Mouse (Mus musculus): ENCODE measurements around the gene Tmf1.
A peak's percentile ranks its signal among the peaks of the same experiment; 100 is the strongest.

Tmf1 gene

DNA sequence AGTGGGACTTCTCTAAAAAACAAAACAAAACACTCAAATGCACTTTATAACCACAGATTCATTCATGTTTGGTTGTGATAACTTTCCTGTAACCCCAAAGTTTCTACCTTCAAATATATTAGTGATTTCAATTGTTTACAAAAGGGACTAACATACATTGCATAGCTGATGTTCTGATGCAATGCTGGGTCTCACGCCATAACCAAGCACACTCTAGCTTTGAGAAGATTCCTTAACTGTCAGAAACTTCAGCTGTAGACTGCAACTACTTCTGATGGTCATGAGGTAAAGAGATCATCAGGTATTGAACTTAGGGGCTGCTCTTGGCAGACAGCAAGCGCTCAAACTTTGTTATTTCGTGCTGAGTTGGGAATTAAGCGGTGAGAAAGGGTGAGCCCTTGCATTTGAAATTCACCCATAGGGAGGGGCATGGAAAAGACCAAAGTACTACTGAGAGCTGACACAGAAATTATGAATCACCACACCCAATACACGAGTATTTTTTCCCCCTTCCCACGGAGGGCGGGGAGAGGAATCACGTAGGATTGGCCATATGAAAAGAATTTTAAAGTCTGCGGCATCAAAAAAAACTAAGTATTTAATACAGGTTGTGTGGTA, 25.4 kb upstream of the Tmf1 start:
- DNase-seq (ENCODE audit: low spot score in 2 of 2), result no peak

DNA sequence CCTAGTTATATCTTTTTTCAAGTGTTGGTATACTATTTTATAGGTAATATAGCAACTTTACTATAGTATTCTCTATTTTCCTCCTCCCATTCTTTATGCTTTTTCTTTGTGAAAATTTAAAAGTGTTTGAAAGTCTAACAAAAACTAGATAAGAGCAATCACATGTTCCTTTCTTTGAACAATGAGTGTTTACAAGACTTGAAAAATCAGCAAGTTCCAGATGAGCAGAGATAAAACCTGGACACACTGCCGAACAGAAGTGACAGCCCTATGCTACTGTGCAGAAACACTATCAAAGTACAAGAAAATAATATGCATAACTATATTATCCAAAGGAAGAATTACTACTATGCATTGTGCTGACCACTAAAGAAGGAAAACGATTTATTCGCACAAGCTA, 23.6 kb upstream of the Tmf1 start:
- DNase-seq (ENCODE audit: low spot score in 2 of 2), result no peak

DNA sequence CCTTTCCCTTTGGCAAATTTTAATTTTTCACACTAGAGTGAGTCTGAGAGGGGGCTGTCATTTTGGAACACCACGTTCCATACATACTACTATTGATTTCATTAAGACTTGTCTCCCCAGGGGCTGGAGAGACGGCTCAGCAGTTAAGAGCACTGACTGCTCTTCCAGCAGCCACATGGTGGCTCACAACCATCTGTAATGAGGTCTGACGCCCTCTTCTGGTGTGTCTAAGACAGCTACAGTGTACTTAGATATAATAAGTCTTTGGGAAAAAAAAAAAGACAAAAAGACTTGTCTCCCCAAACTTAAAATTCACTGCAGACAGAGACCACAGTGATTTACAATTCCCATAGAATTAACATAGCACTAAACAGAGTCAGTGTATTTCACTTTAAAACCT, 21.5 kb upstream of the Tmf1 start:
- no peak for DNase-seq (ENCODE audit: low spot score in 2 of 2)

DNA sequence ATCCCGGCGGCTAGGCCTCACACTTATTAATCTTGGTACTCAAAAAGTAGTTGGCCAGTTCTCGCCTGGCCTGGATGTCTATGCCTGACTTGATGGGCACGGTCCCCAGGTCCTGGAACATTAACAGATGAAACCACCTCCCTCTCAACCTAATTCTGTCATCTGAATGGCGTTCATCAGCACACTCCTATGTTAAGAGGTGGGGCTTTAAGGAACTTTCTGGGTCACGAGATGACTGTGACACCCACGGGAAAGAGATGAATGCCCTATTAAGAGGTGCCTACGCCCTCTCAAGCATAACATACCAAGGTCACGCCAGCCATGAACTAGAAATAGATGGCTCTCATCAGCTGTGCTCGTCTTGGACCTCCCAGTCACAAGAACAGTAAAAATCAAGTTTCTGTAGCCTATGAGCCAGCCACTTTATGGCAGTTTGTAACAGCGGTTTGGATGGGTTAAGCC, 476 bp upstream of the Tmf1 start:
- no peak for DNase-seq (ENCODE audit: low spot score in 2 of 2)

DNA sequence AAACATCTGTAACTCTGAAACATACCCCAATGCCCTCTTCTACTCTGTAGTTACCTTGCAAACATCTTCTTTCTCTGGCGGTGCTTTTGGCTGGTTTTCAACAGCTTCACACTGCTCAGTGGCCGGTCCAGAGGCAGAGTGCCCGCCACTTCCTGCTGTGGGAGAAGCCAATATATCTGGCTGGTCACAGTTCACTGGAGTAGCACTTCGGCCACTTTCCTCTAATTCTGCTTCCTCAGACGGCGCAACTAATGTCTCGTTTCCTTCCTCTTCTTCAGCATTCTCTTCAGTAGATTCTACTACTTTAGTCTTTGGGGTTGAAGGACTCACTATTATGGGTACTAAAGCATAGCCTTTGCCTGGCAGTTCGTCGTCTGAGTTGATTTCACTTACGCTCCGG, 3.2 kb downstream of the Tmf1 start:
- no peak for DNase-seq (ENCODE audit: low spot score in 2 of 2)

DNA sequence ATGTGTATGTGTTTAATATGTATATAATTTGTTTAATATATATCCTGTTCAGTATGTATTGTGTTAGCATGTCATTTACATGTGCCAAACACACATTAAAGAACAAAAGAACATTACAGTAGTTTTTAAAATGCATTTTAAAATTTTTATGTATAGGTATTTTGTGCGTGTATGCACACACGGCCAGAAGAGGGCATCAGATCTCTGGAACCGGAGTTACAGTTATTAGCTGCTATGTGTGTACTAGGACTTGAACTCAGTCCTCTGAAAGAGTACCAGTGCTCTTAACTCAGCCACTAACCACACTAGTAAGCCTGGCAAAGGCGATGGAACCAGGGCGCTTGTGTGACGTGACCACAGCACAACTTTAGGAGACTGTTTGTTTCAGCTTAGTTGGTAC, 28.8 kb downstream of the Tmf1 start:
- no peak for DNase-seq (ENCODE audit: low spot score in 2 of 2)

DNA sequence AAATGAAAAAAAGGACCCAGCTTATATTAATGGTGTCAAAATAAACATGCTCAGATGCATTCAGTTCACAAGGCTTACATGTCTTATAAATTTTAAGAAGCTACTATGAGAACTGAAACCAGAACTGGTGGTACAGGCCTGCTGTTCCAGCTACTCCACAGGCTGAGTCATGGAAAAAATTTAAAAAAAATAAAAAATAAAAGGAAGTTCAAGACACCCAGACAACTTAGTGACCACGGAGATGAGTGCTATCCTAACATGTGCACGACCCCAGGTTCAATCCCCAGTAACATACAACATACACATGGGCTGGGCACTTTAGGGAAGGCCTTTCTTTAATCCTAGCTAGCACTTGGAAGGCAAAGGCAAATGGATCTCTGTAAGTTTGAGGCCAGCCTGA, 29.2 kb downstream of the Tmf1 start:
- no peak for DNase-seq (ENCODE audit: low spot score in 2 of 2)

DNA sequence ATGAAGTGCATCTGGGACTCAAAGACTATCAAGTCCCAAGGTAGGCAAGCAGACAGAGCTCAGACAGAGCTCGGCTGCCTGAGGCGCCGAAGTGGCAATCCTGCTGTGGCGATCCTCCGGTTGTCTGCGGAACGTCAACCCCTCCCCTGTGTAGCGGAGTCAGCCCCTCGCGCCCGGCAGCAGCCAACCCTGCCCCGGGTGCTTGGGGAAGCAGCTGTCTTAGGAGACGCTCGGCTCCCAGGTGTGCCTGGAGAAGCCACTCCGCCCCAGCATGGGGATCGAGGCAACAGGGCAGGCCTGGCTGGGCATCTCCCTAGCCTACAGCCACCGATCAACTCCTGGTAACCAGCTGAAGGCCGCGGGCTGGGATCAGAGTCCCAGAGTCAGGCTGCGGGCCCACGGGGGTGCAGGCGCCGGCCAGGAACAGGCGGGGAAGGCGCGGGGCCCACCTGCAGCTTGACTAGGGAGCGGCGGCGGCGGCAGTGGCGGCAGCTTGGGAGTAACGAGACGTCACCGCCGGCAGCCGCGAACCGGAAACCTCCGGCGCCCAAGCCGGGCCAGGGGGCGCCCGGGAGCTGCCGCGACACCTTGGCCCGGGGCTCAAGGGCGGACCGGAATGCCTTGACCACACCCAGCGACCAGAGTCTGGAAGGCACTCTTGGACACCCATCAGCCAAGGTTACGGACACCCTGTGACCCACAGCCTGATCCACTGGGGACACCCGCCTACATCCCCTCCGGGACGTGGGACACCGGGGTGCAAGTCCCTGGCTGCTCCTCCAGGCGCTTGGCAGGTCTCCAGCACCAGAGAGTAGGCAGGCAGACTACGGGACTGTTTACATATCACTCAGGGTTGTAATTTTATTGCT, 30.3 kb downstream of the Tmf1 start, which contains the start of gene Eogt:
Gene Eogt (minus strand): TSS at position 800 of the 869 bp plus-strand sequence.
- DNase-seq (ENCODE audit: low spot score in 2 of 2), result peak; percentile 84 to 86

DNA sequence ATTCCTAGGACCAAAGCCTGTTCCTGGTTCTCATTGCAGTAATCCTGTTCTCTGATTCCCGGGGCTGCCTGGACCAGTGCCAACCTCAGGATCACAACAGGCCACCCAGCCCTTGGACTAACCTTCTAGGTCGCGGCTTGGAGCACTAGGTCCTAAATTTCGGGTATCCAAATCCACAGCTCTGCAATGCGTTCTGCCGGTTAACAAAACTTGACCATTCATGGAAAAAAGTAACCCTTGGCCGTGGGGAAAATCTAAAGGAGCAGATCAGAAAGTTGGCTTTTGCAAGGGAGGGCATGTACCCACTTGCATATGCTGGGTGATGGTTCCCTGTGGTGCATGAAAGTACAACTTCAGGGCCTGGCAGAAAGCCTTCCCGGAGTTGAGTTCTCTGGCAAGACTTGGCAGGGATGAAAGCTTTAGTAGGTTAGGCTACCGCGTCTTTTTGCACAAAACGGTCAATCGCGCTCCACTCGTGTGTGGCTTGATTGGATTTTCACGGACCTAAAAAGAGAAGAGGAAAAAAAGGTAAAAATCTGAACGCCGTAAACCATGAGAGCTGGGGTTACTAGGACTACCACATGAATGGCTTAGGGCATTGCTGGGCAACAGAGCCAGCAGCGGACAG, 31.1 kb downstream of the Tmf1 start:
- peak; percentile 29 to 32 for DNase-seq (ENCODE audit: low spot score in 2 of 2)

DNA sequence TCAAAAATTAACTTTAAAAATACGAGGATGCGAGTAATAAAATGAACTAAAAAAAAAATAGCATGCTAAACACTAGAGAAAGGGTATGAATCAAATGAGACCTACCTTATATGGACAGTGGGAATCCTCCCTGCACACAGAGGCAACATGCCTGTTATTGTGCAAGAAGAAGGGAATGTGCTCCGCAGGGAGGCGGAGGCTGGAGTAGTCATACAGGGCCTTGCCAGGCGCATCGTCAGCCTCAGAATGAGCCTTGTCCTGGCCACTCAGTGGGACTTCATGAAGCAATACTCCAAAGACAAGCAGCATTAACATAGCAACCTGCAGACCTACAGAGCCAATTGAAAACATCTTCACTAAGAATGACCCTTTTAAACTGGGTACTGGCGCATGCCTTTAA, 33.8 kb downstream of the Tmf1 start:
- DNase-seq (ENCODE audit: low spot score in 2 of 2), result peak; percentile 73 to 75

DNA sequence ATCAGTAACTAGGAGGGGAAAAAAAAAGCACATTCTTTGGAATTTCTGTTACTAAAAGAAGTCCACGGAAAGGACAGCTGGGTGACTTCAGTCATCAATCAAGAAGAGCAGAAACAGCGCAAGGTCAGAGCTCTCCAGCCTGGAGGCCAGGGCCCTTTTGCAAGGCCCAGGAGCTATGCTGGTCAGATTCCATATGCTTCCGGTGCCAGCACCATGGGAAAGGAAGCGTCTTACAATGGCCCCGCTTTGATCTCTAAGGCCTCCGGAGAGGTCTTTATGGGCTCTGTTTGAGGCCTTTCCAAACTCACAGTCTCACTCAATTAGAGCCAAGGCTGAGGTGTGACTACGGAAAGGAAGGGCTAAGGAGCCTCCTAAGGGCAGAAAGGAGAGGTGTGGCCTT, 34.6 kb downstream of the Tmf1 start:
- peak; percentile 25 to 47 for DNase-seq (ENCODE audit: low spot score in 2 of 2)

DNA sequence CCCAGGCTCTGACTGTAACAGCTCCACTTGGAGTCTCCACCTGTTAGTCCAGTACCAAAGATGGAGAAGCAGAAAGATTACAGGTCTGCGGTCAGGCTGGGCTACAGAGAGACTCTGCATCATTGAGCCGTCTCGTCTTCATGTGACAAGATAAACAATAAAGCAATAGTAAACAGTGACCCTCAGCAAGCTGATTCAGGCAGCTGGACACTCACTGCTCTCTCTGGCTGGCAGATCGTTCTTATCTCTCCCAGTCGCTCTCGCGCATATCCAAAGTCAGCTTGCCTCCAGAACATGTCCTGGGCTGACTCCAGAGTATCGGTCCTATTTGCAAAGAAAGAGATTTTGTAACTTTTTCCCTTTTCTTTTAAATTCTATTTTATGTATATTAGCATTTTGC, 36.3 kb downstream of the Tmf1 start:
- DNase-seq (ENCODE audit: low spot score in 2 of 2), result no peak

DNA sequence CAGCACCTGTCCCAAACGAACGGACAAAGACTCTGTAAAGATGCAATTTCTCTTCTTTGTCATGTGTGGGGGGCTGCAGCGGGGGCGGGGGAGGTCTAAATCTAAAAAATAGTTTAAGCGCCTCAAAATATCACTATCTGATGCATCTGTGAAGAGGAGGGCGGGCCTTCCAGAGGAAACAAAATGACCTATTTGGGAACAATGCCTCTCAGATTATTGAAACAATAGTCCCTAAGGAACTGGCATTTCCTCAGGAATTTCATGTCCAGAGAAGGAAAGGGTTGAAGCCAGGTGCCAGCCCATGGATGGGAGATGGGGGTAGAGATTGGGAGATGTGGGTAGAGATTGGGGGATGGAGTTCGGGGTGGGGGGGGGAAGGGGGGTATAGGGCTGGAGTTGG, 37.1 kb downstream of the Tmf1 start:
- DNase-seq (ENCODE audit: low spot score in 2 of 2), result no peak

DNA sequence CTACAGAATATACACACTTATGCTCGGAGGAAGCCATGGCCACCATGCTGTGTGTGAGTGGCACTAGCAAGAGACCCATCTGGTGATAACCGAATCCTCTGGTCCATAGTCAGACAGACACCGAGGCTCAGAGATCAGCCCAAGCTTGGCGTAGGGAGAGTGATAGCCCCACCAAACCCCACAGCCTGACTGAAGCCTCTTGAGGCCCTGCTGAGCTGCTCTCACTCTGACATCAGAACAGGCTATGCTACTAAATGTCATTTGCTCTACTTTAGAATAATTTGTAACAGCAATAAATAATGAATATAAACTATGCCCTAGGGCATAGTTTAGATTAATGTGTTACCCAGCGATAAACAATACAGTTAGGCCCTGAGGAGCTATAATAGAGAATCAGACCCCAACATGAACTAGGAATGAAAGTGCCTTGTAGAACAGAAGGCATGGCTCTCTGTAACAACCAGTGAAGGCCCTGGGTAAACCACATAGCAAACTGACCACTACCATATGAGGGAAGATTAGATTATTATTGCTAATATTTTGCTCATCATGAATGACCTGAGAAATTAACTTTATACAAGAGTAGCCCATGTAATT, 46.1 kb downstream of the Tmf1 start:
- DNase-seq (ENCODE audit: low spot score in 2 of 2), result no peak

DNA sequence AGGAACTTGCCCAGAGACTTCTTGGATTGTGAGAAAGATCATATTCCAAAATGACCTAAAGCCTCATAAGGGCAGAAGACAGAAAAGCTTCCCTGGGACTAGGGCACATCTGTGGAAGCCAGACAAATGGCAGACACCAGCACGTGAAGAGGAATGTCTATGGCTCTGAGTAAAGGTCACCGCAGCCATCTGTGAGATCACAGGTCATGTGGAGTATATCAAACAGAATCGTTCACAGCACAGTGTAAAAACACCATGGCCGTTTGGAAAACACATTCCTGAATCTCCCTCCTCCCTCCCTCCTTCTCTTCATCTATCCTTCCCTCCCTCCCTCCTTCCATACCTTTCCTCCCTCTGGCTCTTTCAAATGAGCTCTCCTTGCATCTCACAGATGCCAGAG, 47.1 kb downstream of the Tmf1 start:
- DNase-seq (ENCODE audit: low spot score in 2 of 2), result no peak

DNA sequence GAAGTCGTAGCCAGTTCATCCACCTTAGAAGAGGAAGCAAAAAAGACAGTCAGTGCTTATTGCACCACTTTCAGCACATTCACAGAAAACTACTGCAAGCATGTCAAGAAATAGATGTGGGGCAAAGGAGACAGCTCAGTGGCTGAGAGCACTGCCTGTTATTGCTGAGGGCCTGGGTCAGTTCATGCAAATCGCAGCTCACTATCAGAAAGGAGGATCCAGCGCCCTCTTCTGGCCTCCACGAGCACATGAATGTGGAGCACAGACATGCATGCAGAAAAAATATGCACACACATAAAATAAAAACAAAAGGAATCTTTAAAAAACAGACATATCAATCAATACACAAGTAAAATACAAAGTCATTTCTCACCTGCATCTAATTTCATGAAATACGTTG, 47.9 kb downstream of the Tmf1 start:
- DNase-seq (ENCODE audit: low spot score in 2 of 2), result no peak

DNA sequence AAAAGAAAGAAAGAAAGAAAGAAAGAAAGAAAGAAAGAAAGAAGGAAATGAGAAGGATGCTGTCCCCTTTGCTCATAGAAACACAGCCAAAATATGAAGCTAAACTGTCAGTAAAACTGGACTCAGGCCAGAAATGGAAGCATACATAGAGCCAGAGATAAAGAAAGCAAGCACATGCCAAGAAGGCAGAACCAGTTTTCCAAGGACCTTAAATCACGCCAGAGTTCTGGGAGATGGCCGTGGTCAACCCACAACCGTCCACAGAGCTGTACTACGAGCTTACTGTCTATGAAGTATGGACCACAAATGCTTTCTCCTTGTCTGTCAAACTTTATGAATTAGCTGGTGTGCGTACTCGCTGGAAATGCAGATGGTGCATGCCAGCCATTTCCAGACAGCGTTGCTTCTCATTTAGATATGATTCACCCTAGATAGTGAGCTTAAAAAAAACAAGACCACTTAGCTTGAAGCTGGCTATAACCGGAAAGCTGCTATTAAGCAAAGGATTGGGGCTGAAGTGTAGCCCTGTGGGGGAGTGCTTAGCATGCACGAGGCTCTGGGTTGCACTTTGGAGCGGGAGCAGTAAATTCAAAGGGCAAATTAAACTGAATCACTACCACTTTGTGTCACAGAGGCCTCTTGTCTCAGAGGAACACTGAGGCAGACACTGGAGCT, 54.4 kb downstream of the Tmf1 start:
- no peak for DNase-seq (ENCODE audit: low spot score in 2 of 2)

DNA sequence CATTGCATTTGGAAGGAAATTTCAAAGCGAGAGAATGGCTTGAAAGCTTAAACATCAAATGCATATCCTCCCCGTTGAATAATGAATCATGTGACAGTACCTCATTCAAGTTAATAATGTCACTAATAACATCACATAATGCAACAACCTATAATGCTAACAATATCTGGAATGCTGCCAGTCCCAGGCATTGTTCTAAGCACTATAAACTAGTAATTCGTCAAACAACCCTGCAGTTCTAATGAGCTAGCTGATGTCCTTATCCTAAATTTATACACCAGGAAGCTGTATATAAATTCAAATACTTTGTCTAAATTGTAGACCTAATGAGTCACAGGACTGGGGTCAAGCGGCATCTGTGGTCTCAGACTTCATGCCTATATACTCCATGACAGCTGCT, 58.0 kb downstream of the Tmf1 start:
- no peak for DNase-seq (ENCODE audit: low spot score in 2 of 2)

DNA sequence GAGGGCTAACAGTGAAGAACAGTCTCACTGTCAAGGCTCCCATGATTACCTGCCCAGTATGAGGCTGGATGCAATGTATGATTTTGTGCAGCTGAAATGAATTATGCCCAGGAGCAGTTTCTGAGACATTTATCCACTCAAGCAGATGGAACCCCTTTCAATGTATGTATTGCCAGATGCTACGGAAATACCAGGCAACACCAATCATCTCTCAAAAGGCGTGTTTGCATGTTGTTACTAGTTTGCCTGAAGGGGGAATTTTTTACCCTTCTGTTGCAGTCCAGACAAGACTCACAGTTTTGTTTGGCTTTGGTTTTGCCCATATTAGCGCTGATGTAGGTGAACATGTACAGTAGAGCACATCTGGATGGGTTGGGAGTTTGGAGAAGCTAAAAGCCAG, 60.6 kb downstream of the Tmf1 start:
- DNase-seq (ENCODE audit: low spot score in 2 of 2), result no peak

DNA sequence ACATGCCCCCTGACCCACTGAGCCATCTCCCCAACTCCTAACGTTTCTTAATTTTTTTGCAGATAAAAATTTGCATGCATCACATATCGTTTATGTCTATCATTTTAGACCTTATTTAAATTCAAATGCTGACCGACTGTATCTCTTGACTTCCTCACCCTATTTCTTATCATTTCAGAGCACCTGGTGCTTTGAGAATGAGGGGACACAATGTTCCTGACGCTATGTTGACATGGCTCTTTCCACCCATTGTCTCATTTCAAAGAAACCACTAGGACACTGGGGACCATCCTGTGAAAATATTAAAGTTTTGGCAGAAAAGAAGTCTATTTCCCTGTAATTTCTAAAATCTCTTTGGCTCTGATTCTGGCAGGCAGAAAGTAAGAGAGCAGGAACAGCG, 62.0 kb downstream of the Tmf1 start:
- no peak for DNase-seq (ENCODE audit: low spot score in 2 of 2)

DNA sequence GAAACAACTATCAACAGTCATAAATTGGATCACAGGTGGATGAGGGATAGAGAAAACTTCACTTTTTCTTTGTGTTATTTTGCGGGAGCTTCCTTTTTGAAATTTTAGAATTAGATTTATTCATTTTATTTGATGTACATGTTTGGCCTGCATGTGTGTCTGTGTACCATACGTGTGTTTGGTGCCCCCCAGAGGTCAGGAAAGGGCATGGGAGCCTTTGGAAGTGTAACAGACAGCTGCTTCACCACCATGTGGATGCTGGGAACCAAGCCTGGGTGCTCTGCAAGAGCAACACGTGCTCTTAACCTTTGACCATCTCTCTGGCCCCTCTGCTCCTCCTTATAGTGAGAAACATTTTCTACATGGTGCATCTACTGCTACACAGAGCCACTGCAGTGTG, 64.1 kb downstream of the Tmf1 start:
- no peak for DNase-seq (ENCODE audit: low spot score in 2 of 2)

DNA sequence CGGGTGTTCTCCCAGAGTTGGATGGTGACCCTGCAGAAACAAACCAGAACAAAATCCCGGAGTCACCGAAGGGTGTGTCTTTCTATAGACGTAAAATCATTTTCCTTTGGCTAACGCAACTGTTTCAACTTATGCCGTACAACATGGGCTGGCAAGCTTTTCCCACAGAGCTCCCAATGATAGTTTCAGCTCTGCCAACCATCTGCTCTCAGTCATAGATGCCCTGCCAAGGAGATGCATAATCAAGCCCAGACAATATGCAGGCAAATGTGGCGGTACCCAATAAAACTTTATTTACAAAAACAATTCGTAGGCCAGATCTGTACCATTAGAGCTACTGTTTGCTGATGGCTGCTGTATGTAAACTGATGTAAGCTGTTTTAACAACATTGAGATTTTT, 66.7 kb downstream of the Tmf1 start:
- DNase-seq (ENCODE audit: low spot score in 2 of 2), result no peak

Measured in heart, adult 9 months (tissue).